In genomic region chr1:134960634-134961033, GRCm38 (mm10) we compare ENCODE assay signal across 19 mouse cellular contexts. TPM values are rescaled to one million over a fixed set of nuclear protein-coding genes. Genes with fewer than 3 reads are reported as not detected.
DNase-seq lines count a peak whose midpoint lies in the region; ATAC-seq and TF ChIP-seq lines count a peak whose summit lies in the region.
"Had no signal": no experiment of that assay in that cellular context is flagged by ENCODE, and none has a peak within 500 bp of the region (broad histone marks: within the 10 kb centered on the region; RNA-seq: fewer than 3 reads in every experiment).

No protein-coding gene starts in this region.

- no peak overlapping the region for H3K27ac ChIP-seq in heart, adult 2 months
- no peak overlapping the region for H3K27ac ChIP-seq in lung, postnatal 0 days (ENCODE audit: low read length)
- H3K27ac ChIP-seq: embryonic facial prominence, embryonic 10.5 days; heart, embryonic 15.5 days; hindbrain, embryonic 15.5 days; macrophage; neural tube, embryonic 13.5 days had no signal

- no peak overlapping the region for H3K4me2 ChIP-seq in lung, postnatal 0 days (replicated peaks; ENCODE audit: low read depth, low read length)
- H3K4me2 ChIP-seq: hindbrain, embryonic 15.5 days; neural tube, embryonic 13.5 days had no signal

- no peak overlapping the region for H3K9ac ChIP-seq in heart, adult 2 months (ENCODE audit: low read depth, low read length)
- H3K9ac ChIP-seq in lung, postnatal 0 days (replicated peaks; ENCODE audit: low read depth) = no peak overlapping the region
- H3K9ac ChIP-seq: heart, embryonic 15.5 days; hindbrain, embryonic 15.5 days; neural tube, embryonic 13.5 days had no signal

- no peak for TF ChIP-seq POLR2A in heart, adult 2 months (IDR thresholded peaks at IDR 0.05; ENCODE audit: insufficient read depth, low read depth, low read length)

- no peak overlapping the region for H3K4me3 ChIP-seq in heart, adult 2 months
- H3K4me3 ChIP-seq in lung, postnatal 0 days (ENCODE audit: low read depth, low read length) = no peak overlapping the region
- H3K4me3 ChIP-seq: heart, embryonic 15.5 days; hindbrain, embryonic 15.5 days; neural tube, embryonic 13.5 days had no signal

- no peak for DNase-seq in heart, adult 2 months
- no peak for DNase-seq in heart, adult 11 months
- peak; percentile 28 for DNase-seq in lung, postnatal 0 days (ENCODE audit: low spot score)
- no peak for DNase-seq in lung, postnatal 36 days
- peak; percentile 59 for DNase-seq in NIH3T3 (ENCODE audit: low read depth)
- peak; percentile 22 for DNase-seq in retina, postnatal 1 day
- no peak for DNase-seq in ovary, postnatal 14 days (ENCODE audit: low spot score)
- DNase-seq in adrenal gland, adult 8-10 months = no peak
- DNase-seq: cerebellum, adult 9-11 months; layer of hippocampus, adult 9-11 months; liver, embryonic 13.5 days; right cerebral cortex, adult 18-20 months; thymus, adult 18-20 months had no signal

- H3K4me1 ChIP-seq in heart, adult 2 months (ENCODE audit: control insufficient read depth, insufficient read depth, low read length) = peaks cover 2% of the 10 kb centered on the region; the same call in 1 of the 2 replicates
- H3K4me1 ChIP-seq in lung, postnatal 0 days (ENCODE audit: insufficient read depth, low read depth, low read length) = peaks cover 3% of the 10 kb centered on the region; the same call in 1 of the 2 replicates

- no peaks in the 10 kb centered on the region for H3K79me2 ChIP-seq in heart, adult 2 months (replicated peaks; ENCODE audit: control insufficient read depth, insufficient read depth, low read length)

- no peaks in the 10 kb centered on the region for H3K36me3 ChIP-seq in heart, adult 2 months (ENCODE audit: control insufficient read depth, insufficient read depth, low read length)
- no peaks in the 10 kb centered on the region for H3K36me3 ChIP-seq in lung, postnatal 0 days (ENCODE audit: insufficient read depth, low read length)
- H3K36me3 ChIP-seq: heart, embryonic 15.5 days; hindbrain, embryonic 15.5 days; neural tube, embryonic 13.5 days had no signal

- intact Hi-C loops in heart, adult 2 months (cut with DNase I) = loop anchor here (10.0 kb wide), 2 partner anchors 236 to 326 kb away; no protein-coding TSS in a partner anchor

- ATAC-seq in lung, postnatal 0 days = no peak
- ATAC-seq: midbrain, embryonic 16.5 days had no signal

- WGBS in heart, adult 2 months = 35% methylated on average over 7 of the region's 7 CpGs
- WGBS in lung, postnatal 0 days = 54% methylated on average over 7 of the region's 7 CpGs

- H3K9me3 ChIP-seq in lung, postnatal 0 days (ENCODE audit: low read length) = no peaks in the 10 kb centered on the region
- H3K9me3 ChIP-seq: embryonic facial prominence, embryonic 10.5 days; heart, embryonic 15.5 days; hindbrain, embryonic 15.5 days; liver, embryonic 13.5 days; neural tube, embryonic 13.5 days had no signal

- no peaks in the 10 kb centered on the region for H3K27me3 ChIP-seq in heart, adult 2 months (ENCODE audit: control insufficient read depth, insufficient read depth, low read length)
- H3K27me3 ChIP-seq in lung, postnatal 0 days (replicated peaks; ENCODE audit: insufficient read depth, low read length) = no peaks in the 10 kb centered on the region
- H3K27me3 ChIP-seq: heart, embryonic 15.5 days; liver, embryonic 13.5 days had no signal

- peak; percentile 68 for TF ChIP-seq CTCF in heart, adult 2 months (IDR thresholded peaks at IDR 0.05)
- TF ChIP-seq CTCF in lung, postnatal 0 days (IDR thresholded peaks at IDR 0.05) = peak; percentile 55

- TF ChIP-seq EP300 in heart, adult 2 months (IDR thresholded peaks at IDR 0.05; ENCODE audit: insufficient read depth, low read depth, low read length) = no peak
- no peak for TF ChIP-seq EP300 in lung, postnatal 0 days (IDR thresholded peaks at IDR 0.05)

RNA-seq across cellular contexts. Expression of gene Ube2t, which starts 1.7 kb away (rescaled TPM):
- total RNA-seq in heart, adult 2 months (2021) = 1 to 10 TPM; 5.9 TPM
- polyA plus RNA-seq in heart, adult 2 months (2012; rRNA removed) = 3.0 and 3.2 TPM in 2 replicates
- polyA plus RNA-seq in lung, postnatal 0 days (2015; fragmentation: Nextera tagmentation; extraction: Ambion mirVana) = 4.7 and 5.6 TPM in 2 replicates
- 1 to 10 TPM in 2 of 4 experiments, under 1 TPM in 2; 0.70 to 1.7 (median 1.1) TPM for total RNA-seq in adrenal gland, adult 8-10 months (2022)

RNA-seq across cellular contexts. Expression of gene Ppp1r12b, which starts 4.9 kb away (rescaled TPM):
- 100 to 1,000 TPM; 150 to 161 TPM for total RNA-seq in heart, adult 2 months (2021)
- 55.4 and 84.2 TPM in 2 replicates for polyA plus RNA-seq in heart, adult 2 months (2012; rRNA removed)
- polyA plus RNA-seq in lung, postnatal 0 days (2015; fragmentation: Nextera tagmentation; extraction: Ambion mirVana) = 5.4 and 6.1 TPM in 2 replicates
- 10 to 100 TPM; 10.3 to 23.7 (median 15.7) TPM for total RNA-seq in adrenal gland, adult 8-10 months (2022)

Comparison
In these comparisons a context has a peak if more than half of its experiments do, and no peak if none do; other contexts are left out.
1. DNase-seq: peak in lung, postnatal 0 days (single experiment), NIH3T3 (single experiment) and retina, postnatal 1 day (single experiment); none in heart, adult 2 months (0 of 2), heart, adult 11 months (single experiment), lung, postnatal 36 days (single experiment), ovary, postnatal 14 days (single experiment) and adrenal gland, adult 8-10 months (single experiment).
2. RNA of gene Ppp1r12b, which starts 4.9 kb away (total RNA-seq): 150 to 161 TPM in heart, adult 2 months; 10.3 to 23.7 TPM in adrenal gland, adult 8-10 months; every median in the first group is over 4 times any median in the second.